Mouse (Mus musculus): ENCODE data around the gene H2-D1.
"Not testable (repeated sequence)": the region's sequence is repeated elsewhere in the genome, so short reads cannot be mapped to it uniquely, and the experiment has no call there.

Gene H2-D1

GRCm38 (mm10) chr17:35262664-35263522 lies at the start of gene H2-D1:
Gene H2-D1 (plus strand): TSS chr17:35262730.
- DNase-seq, result peak; percentile 99

DNA sequence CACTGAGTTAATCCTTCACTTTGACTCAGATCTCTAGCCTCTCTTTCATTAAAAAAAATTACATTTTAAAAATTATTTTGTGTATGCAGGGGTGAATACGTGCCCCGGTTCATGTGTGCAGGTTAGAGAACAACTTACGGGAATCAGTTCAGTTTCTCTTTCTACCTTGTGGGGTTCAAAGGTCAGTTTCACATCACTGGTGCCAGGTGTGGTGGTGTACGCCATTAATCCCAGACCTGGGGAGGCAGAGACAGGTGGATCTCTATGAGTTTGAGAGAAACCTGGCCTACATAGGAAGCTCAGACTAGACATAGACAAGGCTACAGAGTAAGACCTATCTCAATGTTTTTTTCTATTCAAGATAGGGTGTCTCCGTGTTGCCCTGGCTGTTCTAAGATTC lies 49.5 kb upstream of the H2-D1 start:
- DNase-seq, result no peak

- DNase-seq, result peak; percentile 66
Measured at GRCm38 (mm10) chr17:35218516-35219193, 43.9 kb upstream of the H2-D1 start.

DNA sequence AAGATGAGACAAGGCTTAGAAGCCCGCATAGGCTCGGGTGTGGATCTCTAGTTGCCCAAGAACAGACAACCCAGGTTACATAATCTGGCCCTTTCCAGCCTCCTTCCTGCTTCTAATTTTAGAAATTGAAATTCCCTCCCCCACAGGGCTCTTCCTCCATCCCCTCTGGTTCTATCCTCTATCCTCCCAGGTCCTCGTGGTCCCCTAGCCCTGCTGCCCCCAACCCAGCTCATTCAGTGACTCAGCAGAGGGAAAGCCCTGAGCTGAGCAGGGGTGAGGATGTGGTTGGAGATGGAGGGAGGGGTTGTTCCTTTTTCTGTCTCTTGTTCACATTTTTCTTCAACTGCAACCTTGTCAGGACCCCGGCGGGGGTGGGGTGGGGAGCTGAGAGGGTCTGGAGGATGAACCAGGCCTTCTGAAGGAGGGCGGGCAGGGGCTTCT lies 42.9 kb upstream of the H2-D1 start:
- DNase-seq, result no peak

- peak; percentile 82 for DNase-seq
Measured at GRCm38 (mm10) chr17:35220156-35220952, 42.2 kb upstream of the H2-D1 start, which contains the start of gene Gm16181. Gene Gm16181 (plus strand): TSS chr17:35220834.

GRCm38 (mm10) chr17:35222299-35222698 lies 40.2 kb upstream of the H2-D1 start:
- DNase-seq, result peak; percentile 54

GRCm38 (mm10) chr17:35224641-35225040 lies 37.9 kb upstream of the H2-D1 start:
- no peak for DNase-seq

DNA sequence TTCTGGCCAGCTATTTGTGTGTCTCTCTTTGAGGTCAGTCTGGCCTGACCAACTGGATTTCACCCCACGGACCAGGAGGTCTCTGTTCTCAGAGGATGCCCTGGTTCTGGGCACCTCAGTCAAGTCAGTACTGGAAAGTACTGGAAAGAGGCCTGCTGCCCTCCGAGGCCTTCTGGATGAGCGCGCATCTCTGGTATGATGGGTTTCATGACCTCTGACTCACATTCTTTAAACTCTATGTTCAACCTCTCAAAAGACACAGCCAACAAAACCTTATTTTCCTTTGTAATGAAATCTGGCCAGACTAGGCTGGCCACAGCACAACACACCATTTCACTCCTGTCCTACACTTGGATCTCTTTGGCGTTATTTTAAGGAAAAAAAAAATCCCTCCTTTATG lies 37.1 kb upstream of the H2-D1 start:
- no peak for DNase-seq

GRCm38 (mm10) chr17:35226561-35227046 lies 35.9 kb upstream of the H2-D1 start:
- no peak for DNase-seq

DNA sequence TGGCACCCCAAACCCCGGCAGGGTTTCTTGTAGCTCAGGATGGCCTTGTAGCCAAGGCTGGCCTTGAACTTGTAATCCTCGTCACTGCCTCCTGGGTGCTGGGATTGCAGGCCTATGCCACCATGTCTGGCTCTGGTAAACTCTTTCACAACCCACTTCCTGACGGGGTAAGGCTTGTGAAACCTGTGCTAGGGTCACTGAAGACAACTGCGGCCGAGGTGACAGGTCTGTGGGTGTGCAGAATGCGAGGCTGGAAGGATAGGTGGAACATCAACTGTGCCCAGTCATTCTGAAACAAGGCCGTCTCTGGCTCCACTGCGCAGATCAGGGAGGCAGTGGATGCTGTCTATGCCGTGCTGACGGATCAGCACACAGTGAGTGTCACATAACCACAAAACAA lies 31.5 kb upstream of the H2-D1 start:
- DNase-seq, result no peak

- peak; percentile 93 for DNase-seq
Measured at GRCm38 (mm10) chr17:35232043-35232442, 30.5 kb upstream of the H2-D1 start.

- no peak for DNase-seq
Measured at GRCm38 (mm10) chr17:35232659-35233058, 29.9 kb upstream of the H2-D1 start.

DNA sequence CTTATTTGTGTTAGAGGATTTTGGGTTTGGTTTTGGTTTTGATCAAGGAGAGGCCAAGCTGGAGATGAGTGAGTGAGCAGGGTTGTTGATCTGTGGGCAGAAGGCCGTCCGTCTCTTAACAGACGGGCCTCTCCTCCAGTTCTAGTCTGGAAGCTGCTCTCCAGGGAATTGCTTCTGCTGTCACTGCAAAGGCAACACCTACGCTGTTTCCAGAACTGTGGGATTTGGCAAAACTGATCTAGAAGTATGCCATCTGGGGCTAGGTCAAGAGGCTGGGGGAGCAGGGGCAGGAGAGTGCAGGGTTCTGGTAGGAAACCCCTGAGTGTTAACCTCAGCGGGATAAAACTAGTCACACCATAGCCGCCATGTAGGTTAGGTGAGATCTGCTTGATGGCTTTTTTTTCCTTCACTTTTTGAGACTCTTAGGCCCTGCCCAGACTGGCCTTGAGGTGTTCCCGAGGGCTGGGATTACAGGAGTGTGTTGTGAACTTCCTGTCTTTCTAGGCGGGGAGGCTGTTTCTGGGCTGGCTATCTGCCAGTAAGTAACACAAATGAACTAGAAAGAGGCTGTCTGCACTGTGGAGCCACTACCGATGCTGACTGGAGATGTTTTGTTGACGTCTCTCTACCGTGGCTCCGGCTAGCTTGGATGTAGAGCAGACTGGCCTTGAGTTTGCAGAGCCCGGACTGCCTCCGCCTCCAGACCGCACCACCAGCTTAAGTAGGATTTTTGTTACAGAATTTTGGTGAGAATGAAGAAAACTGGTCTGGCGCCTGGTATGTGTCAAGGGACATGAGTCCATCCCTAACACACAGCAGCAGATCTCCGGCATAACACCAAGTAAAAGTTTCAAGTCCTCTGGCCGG lies 29.2 kb upstream of the H2-D1 start, which contains the start of gene Atp6v1g2:
Atp6v1g2 (plus strand) TSS at position 547 of the 867 bp plus-strand sequence.
- DNase-seq, result no peak

DNA sequence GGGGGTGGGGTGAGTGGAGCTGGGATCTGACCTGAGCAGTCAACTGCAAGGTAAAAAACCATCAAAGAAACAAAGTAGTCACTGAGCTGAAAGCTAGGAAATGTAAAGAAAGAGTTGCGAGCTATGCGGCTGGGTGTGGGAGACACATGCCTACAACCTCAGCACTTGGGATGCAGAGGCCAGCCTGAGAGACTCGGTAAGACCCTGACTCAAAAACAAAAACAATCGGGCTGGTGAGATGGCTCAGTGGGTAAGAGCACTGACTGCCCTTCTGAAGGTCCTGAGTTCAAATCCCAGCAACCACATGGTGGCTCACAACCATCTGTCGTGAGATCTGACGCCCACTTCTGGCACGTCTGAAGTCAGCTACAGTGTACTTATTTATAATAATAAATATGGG lies 28.4 kb upstream of the H2-D1 start:
- DNase-seq, result not testable (repeated sequence)

- DNase-seq, result peak; percentile 74
Measured at GRCm38 (mm10) chr17:35234903-35235302, 27.6 kb upstream of the H2-D1 start.

- peak; percentile 95 for DNase-seq
Measured at GRCm38 (mm10) chr17:35235614-35236389, 26.7 kb upstream of the H2-D1 start, which contains the start of gene Nfkbil1. Gene Nfkbil1 (minus strand): TSS chr17:35235792.

DNA sequence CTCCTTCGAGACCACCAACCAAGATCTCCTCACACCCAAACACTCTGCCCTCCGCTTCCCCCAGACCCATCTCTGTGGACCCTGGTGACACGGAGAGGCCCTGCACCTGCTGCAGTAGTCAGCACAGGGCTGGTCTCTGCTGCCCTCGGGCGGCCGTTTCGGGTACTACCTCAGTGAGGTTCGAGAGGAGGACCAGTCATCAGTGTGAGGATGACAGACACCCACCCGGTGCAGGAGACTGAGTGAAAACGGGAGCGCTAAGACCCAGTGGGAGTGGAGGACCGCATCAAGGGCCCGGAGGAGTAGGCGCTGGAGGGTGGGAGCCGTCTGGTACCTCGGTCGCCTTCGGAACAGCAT lies 26.2 kb upstream of the H2-D1 start:
- peak; percentile 98 for DNase-seq

DNA sequence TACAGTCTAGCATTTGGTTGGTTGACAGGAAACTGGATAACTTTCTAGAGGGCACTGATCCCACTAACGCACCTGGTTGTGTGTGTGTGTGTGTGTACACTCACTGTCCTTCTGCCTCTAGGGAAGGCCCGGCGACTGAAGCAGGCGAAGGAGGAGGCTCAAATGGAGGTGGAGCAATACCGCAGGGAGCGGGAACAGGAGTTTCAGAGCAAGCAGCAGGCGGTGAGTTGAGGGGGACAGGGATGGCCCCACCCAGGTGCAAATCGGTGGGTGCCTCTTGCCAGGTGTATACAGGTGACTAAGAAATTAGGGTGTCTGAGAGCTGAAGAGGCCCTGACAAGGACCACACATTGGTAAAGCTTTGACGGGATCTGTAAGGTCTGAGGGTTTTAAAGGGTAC lies 25.5 kb upstream of the H2-D1 start:
- no peak for DNase-seq

- no peak for DNase-seq
Measured at GRCm38 (mm10) chr17:35237504-35237903, 25.0 kb upstream of the H2-D1 start.

DNA sequence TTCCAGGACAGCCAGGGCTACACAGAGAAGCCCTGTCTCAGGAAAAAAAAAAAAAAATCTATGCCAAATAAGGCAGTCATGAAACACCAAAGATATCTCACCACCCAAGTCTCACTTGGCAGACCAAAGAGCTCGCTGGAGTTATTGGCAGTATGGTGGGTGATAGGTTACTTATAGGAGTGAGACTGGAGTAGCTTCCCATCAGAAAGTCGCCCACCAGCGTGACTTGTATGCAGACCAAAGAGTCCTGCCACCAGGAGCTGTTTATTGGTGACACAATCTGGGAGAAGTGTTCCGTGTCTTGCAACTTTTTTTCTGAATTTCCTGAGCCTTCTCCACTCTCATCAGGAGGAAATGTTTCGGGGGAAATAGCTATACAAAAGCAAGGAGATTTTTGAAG lies 22.8 kb upstream of the H2-D1 start:
- no peak for DNase-seq
